Mouse (Mus musculus) ES-Bruce4 (cell line): ENCODE data around the gene Mapre3.

Experiments
- CTCF ChIP-seq: IDR thresholded peaks from one replicate; pipeline ENCODE4 v1.8.1; 2011; ENCODE audit warnings: low read depth, low read length
- EP300 ChIP-seq: IDR thresholded peaks from 2 replicates; pipeline ENCODE4 v1.6.1; 2011; ENCODE audit warnings: low read depth, low read length; ENCODE audit not compliant: insufficient read depth
- POLR2A ChIP-seq: IDR thresholded peaks from one replicate; pipeline ENCODE4 v1.8.1; 2011; ENCODE audit warnings: low read length; ENCODE audit not compliant: insufficient read depth

DNA sequence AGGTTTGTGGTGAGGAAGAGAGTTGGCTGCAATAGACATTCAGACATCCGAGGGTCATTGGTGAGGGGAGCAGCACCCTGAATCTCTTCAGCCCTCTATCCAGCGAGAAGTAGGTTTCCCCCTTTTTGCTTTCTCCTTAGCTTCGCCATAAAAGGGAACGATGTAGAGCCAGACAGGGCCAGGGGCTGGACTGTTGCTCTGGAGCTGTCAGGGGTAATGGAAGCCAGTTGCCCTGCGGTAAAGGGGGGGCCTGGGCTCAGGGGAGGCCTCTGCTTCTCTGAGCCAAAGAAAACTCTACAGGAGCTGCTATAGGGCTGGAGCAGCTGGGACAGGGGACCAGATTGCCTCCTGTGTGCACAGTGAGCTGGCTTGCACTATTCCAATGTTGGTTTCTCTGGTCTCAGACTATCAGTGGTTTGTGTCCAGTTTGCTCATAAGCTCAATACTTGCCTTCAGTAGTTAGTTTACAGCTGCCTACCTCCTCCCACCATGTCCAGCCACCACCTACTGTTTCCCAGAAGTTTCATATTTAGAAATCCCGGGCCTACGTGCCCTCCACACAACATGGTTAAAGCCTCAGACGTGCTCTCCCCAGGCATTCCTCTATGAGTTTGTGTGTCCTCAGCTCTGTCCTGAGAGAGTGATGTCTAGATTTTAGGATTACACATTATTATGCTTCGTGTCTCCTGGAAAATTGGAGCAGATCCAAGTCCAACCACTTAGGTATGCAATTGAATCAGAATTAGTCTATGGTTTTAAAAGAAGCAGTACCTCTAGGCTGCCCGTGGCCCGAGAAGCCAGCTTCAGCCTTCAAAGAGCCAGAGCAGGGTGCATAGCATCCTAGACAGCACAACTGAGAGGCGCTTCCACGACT is 94.2 kb downstream of the Mapre3 start:
- TF ChIP-seq CTCF (no peak), POLR2A (no peak), EP300 (no peak)
